Mouse (Mus musculus) mesoderm, embryonic 11.5 days (tissue): ENCODE data around the gene Dok1.

Experiments
- DNase-seq: peaks from one replicate; pipeline ENCODE4 v3.0.0-alpha.2; 2012; ENCODE audit warnings: low read depth, low spot score

The Dok1 gene

GRCm38 (mm10) chr6:83033249-83034185 is at the start of gene Dok1, which contains the start of gene Loxl3:
Gene Dok1, minus strand, starts transcription at chr6:83033471.
Gene Loxl3, plus strand, starts transcription at chr6:83034173.
- DNase-seq = peak; percentile 82

DNA sequence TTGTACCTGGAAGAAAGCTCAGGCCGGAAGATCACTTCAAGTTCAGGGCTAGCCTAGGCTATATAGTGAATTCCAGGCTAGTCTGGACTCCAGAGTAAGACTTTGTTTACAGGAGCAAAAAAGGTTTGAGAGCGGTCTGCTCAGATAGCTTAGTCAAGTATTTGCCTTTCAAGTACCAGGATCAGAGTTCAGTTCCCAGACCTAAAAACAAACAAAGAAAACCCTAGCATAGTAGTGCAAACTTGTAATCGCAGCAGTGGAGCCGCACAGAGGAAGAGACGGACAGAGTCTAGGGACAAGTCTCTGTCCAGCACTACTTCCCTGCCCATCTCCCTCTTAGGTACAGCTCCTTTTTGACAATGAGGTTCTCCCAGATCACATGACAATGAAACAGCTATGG is 46.9 kb upstream of the Dok1 start:
- no peak for DNase-seq

DNA sequence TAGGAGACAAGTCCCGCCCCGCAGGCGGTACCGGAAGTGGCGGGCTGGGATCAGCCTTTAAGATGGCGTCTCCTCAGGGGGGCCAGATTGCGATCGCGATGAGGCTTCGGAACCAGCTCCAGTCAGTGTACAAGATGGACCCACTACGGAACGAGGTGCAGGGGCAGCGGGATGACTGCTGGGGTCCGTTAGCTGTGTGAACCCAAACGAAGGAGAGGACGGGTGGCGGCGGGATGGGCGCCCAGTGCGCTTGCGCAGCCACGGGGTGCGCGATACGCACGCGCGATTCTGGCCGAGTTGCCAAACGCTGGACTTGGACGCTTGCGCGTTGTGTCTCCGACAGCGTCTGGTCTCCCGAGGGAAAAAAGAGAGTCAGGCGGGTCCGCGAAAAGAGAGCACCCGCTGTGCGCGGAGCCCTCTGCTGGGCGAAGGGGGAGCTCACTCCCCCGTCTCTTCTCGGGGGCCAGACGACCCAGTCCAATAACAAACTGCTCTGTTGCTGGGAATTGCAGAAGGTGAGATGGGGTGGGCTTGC is 45.1 kb upstream of the Dok1 start:
- peak; percentile 98 for DNase-seq

DNA sequence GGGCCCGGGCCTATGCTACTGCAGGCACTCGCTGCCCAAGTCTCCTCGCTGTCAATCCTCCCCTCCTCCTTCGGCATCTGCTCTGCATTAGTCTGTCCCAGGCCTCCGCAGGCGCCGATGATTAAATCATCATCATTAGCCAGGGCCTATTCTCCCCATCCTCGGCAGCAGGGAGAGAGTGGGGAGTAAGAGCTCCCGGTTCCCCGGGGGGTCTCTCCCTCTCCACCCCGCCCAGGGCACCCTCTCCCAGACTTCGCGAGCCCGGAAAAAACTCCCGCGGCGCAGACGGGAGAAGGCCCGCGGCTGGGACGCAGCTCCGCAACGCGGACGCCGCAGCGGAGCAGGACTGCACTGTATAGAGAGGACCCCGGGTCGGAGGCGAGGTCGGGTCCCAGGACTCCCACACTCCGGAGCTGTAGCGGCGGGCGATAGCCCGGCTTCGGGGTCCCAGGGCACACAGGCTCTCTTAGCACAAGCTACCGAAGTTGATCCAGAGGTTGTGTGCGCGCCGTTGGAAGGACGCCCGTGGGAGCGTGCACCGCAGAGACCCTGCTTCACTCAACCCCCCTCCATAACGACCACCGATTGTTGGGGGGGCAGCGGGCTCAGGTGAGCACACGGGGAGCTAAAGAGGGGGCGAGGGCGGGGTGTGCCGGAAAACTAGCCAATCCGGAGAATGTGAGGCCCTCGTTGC is 44.5 kb upstream of the Dok1 start, which contains the start of gene Pcgf1:
TSS of gene Pcgf1 (plus strand) at position 240 of the 694 bp plus-strand sequence.
- no peak for DNase-seq

DNA sequence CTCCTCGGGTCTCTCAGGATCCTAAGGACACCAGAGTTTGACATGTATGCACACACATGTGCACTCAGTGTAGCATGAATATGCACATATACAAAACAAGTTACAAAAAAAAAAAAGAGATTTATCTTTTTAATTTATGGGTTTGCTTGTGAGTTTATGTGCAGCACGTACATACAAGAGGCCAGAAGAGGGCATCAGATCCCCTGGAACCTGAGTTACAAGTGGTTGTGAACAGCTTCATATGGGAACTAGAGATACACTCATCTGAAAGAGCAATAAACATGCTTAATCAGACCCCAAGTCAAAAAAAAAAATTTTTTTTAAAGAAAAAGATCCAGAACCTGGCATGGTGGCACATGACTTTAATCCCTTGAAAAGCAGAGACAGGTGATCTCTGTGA is 41.7 kb upstream of the Dok1 start:
- DNase-seq = no peak

DNA sequence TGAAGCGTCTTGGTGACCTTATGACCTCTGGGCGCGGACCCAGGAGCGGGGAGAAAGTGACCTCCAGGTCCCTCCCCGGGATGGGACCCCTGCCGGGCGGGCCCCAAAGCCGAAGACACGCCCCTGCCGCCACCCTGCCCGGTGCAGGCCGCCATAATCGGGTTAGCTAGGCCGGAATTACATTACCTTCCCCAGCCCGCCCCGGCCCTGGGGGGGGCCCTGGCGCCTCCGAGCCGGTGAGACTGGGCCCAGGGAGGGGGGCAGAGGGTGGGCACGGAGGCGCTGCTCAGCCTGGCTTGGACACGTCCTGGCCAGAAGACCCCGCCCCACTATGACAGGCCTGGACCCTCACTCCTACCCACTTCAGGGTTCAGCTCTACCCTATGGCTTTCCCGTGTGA is 37.9 kb upstream of the Dok1 start:
- DNase-seq = no peak

DNA sequence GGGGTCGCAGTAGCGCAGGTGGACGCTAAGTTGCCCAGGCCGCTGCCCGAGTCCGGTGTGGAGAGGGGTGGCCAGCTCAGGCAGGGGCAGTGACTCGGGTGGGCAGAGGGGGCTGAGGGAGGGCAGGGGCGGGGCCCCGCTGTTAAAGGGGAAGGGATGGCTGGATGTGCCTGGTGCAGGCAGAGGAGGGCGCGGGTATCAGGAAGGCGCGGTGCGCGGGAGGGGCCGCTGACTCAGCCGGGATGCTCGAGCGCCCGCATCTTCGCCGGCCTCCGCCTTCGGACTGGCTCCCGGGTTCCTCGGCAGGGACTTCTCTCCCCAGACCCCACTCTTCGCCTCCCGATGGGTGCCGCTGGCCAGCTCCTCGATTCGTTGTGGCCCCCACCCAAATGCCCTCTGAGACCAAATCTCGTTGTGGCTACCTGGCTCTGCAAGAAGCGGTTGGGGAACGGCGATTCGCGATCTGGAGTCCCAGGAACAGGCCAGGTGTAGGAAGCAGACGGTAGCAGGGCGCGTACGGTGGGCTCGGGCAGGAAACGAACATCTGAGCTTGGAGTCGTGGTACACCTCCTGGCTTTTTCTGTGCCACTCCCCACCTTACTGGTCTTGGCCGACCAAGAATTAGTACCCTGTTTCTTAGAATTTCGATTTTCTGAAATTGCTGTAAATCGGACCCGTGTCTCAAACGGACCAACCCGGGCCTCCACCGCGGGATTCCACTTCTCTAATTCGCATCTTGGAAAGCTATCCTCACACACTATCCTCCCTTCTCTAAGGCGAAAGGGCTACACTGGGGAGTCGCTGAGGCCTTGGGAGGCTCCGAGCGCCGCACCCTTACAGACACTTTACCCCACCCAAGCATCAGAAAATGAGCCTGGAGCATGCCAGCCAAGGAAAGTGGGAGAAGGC is 37.3 kb upstream of the Dok1 start:
- no peak for DNase-seq

DNA sequence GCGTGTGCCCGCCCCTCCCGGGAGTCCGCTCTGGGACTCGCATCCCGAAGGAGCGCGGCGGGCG is 36.8 kb upstream of the Dok1 start, which contains the start of gene Tlx2:
TSS of gene Tlx2 (minus strand) at position 47 of the 64 bp plus-strand sequence.
- DNase-seq = no peak

DNA sequence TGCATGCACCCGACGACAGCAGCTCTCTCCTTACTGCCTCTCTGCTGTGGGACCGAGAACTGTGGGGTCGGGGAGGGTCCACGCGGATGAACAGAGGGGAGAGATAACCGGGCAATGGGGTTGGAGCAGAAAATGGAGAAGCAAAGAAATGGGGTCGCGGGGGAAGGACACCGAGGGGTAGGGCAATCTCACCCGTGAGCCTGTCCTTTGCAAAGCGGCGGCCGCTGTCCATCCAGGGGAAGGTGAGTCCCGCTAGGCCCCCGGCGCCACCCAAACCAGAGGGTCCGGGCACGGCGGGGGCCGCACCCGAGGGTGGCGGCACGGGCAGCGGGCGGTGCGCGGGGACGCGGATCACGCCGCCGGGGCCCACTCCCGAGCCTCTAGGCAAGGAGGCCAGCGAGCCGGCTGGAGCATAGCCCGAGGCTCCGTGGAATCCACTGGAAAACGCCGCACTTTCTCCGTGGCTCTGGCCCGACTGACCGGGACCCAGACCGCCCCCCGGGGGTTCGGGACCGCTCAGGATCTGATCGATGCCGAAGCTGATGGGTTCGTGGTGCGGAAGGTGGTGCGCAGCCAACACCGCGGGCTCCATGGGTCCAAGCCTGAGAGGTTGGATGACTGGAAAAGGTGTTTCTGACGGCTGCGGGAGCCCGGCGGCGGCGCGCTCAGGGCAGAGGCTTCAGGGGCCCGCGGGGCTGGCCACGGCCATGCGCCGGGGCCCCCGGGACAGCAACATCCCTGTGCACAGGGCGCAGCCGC is 36.4 kb upstream of the Dok1 start:
- no peak for DNase-seq

- no peak for DNase-seq
Measured at GRCm38 (mm10) chr6:83068706-83069487, 35.6 kb upstream of the Dok1 start.

DNA sequence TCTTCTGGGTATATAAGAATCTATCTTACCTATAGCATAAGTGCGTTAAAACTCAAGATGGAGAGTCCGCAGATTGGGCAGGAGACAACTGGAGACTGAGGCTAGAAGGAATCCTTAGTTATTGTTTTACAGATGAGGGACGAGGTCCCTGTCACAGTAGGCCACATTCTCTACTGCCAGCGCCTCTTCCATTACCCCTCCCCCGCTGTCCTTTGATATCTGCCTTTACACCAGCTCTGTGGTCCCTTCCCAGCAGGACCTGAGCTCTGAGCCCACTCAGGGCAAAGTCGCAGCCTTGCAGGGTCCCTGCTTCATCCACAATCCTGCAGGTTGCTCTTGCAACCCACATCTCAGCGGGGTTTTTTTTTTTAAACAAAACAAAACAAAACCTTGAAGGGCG is 35.0 kb upstream of the Dok1 start:
- DNase-seq = no peak

DNA sequence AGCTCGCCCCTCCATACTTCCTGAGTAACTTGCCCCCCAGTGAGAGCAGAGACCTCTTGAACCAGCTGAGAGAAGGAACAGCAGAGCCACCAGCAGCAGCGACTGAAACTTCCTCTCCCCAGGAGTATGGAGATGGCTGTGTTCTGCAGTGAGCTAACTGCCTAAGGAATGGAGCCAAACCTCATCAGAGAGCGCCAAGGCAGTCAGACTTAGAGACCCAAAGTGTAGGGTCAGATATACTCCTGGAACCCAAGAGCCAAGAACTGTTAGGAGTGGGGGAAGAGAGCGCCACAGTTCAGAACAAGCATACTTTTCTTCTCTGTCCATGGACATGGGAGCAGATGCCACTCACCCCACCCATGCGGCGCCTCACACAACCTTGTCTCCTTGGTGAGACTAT is 33.2 kb upstream of the Dok1 start:
- DNase-seq = no peak

GRCm38 (mm10) chr6:83065995-83066394 is 32.7 kb upstream of the Dok1 start:
- no peak for DNase-seq

- DNase-seq = no peak
Measured at GRCm38 (mm10) chr6:83058725-83059124, 25.5 kb upstream of the Dok1 start.

GRCm38 (mm10) chr6:83057790-83058189 is 24.5 kb upstream of the Dok1 start, which contains the start of gene Dqx1:
Gene Dqx1, plus strand, starts transcription at chr6:83057844.
- DNase-seq = no peak

GRCm38 (mm10) chr6:83054871-83055431 is 21.7 kb upstream of the Dok1 start, which contains the start of gene Htra2:
Gene Htra2, minus strand, starts transcription at chr6:83055273.
- DNase-seq = no peak

DNA sequence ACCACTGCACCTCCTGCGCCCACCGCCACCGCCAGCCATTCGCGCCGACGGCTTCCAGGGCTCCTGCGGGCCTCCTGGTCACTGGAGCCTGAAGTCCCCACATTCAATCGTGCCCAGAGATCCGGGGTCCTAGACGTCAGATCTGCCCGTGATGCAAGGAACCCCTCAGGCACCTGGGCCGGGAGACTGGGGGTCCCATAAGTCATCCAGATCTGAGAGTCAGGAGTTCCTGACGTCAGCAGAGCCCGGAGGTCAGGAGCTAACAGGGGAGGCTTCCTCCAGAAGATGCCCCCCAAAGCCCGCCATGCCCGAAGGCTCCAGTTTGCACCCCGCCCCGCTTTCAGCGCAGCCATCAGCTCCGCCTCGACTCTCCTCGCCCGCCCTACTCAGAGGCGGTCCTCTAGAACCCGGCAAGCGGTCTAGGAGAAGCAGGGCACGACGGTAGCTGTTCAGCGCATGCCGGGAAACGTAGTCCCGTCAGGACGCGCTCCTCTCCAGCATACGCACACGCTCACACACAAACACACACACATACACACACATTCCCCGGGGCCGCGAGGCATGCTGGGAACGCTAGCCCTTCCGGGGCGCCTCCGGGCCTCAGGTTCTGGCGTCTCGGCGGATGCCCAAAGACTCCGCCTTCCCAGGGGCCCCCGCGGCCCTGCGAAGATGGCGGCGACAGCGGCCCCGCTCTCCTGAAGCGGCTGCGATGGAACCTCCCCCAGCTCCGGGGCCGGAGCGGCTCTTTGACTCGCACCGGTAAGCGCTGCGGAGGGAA is 21.0 kb upstream of the Dok1 start, which contains the start of gene Aup1:
TSS of gene Aup1 (plus strand) at position 448 of the 778 bp plus-strand sequence.
- DNase-seq = peak; percentile 97

DNA sequence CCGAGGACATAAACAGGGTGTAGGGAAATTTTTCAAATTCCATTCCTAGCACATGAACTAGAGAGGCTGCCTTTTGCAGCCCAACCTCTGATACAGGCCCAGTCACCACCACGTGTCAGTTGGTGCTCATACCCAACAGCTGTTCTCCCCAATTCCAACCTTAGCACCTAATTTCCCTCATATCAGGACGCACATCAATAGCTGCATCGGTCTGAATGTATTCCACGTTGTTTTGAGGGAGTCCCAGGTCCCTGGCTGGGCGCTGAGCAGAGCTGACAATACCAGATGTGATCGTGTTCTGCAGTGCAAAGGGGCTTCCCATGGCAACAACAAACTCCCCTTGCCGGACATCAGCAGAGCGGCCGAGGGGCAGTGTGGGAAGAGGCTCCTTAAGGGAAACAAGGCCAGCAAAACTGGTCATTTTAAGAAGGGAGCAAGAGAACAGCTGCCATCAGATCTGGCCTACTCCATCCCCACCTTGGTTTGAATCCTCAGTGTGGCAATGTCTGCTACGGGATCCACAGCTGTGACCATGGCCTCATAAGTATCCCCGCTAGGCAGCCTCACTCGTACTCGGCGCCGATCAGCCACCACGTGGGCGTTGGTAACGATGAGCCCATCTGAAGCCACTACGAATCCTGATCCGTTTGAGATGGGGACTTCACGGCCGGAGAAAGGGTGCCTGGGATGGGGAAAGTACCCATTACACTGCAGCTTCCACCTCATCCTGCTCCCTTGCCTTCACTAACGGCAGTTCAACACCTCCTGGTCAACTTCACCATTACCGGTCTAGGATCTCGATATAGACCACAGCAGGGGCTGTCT is 20.1 kb upstream of the Dok1 start:
- DNase-seq = peak; percentile 47
